ENCODE assay signal across 26 mouse cellular contexts in the genomic region with DNA sequence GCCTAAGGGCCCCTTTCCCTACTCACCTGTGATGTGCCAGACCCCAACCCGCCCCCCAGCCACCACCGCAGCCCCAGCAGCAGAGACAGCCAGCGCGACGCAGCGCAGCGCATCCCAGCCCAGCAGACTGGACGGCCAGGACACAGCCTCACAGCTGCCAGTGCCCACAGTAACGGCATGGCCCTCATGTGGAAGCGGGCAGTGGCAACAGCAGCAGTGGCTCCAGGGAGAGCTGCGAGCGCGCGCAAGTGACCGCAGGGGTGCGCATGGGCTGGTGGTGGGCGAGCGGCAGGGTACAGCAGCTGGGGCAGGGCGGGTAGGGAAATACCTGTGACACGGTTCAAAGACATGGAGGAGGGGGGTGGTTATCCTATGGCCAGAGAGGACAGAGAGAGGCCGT. TPM values are rescaled to one million over a fixed set of nuclear protein-coding genes. Genes with fewer than 3 reads are reported as not detected.
"Had no signal": no experiment of that assay in that cellular context is flagged by ENCODE, and none has a peak within 500 bp of the region (broad histone marks: within the 10 kb centered on the region; RNA-seq: fewer than 3 reads in every experiment).

No protein-coding gene starts in this region.

- H3K4me3 ChIP-seq: limb, embryonic 10.5 days; limb, embryonic 13.5 days; liver, embryonic 13.5 days; neural tube, embryonic 12.5 days; neural tube, embryonic 15.5 days; stomach, embryonic 15.5 days had no signal

- H3K4me1 ChIP-seq: limb, embryonic 10.5 days; limb, embryonic 13.5 days; liver, embryonic 13.5 days; neural tube, embryonic 12.5 days; neural tube, embryonic 15.5 days; stomach, embryonic 15.5 days had no signal

- H3K9me3 ChIP-seq: limb, embryonic 10.5 days; limb, embryonic 13.5 days; liver, embryonic 13.5 days; neural tube, embryonic 12.5 days; neural tube, embryonic 15.5 days; stomach, embryonic 15.5 days had no signal

- H3K4me2 ChIP-seq: limb, embryonic 13.5 days; liver, embryonic 13.5 days; neural tube, embryonic 12.5 days; neural tube, embryonic 15.5 days; stomach, embryonic 15.5 days had no signal

- H3K27ac ChIP-seq: limb, embryonic 10.5 days; limb, embryonic 13.5 days; liver, embryonic 13.5 days; neural tube, embryonic 12.5 days; neural tube, embryonic 15.5 days; stomach, embryonic 15.5 days had no signal

- H3K27me3 ChIP-seq: limb, embryonic 13.5 days; liver, embryonic 13.5 days; neural tube, embryonic 12.5 days; neural tube, embryonic 15.5 days; stomach, embryonic 15.5 days had no signal

- DNase-seq: kidney, adult 2 months; kidney, postnatal 14 days; kidney, postnatal 4 days; layer of hippocampus, adult 9-11 months; liver; liver, embryonic 13.5 days; lung, adult 2 months; lung, postnatal 14 days; midbrain, embryonic 14.5 days; right cerebral cortex, adult 18-20 months; right cerebral cortex, postnatal 14 days; right cerebral cortex, postnatal 4 days; thymus, adult 18-20 months; thymus, postnatal 36 days had no signal

- H3K9ac ChIP-seq: limb, embryonic 13.5 days; liver, embryonic 13.5 days; neural tube, embryonic 12.5 days; neural tube, embryonic 15.5 days; stomach, embryonic 15.5 days had no signal

RNA-seq across cellular contexts. Expression of gene Atp2a1, which starts 16.7 kb away (rescaled TPM):
- total RNA-seq: megakaryocyte progenitor cell, adult 5-6 weeks had no signal

RNA-seq across cellular contexts. Expression of gene Cd19, which starts 31.5 kb away (rescaled TPM):
- total RNA-seq: layer of hippocampus, adult 18-20 months; layer of hippocampus, postnatal 25 days; left cerebral cortex, adult 18-20 months; left cerebral cortex, postnatal 25 days; megakaryocyte progenitor cell, adult 5-6 weeks; midbrain, postnatal 0 days had no signal
- polyA plus RNA-seq: kidney, embryonic 14.5 days; limb, embryonic 10.5 days; limb, embryonic 13.5 days; midbrain, embryonic 14.5 days; neural tube, embryonic 12.5 days had no signal
